Mouse (Mus musculus) limb, embryonic 12.5 days (tissue): ENCODE measurements around the gene Jdp2. TPM values are rescaled to one million over a fixed set of nuclear protein-coding genes. Genes with fewer than 3 reads are reported as not detected.

Experiments
- ATAC-seq: fragments of 200-750 bp; cut with Nextera tagmentation; 2 replicates; pipeline ENCODE4 v1.8.0; 2017; ENCODE audit warnings: low read depth, moderate TSS enrichment; ENCODE audit not compliant: insufficient number of reproducible peaks, insufficient read depth, low FRiP score, low TSS enrichment
- H3K27ac ChIP-seq: fragments of 300-500 bp; sonication (generic); 2 replicates; pipeline ENCODE4 v1.5.1; 2016; ENCODE audit warnings: mild to moderate bottlenecking, moderate library complexity
- H3K27me3 ChIP-seq: fragments of 300-500 bp; sonication (generic); 2 replicates; pipeline ENCODE4 v1.6.1; 2016; ENCODE audit warnings: mild to moderate bottlenecking, moderate library complexity
- H3K36me3 ChIP-seq: fragments of 300-500 bp; sonication (generic); 2 replicates; pipeline ENCODE4 v1.6.1; 2016; ENCODE audit warnings: mild to moderate bottlenecking, moderate library complexity
- H3K4me1 ChIP-seq: fragments of 300-500 bp; sonication (generic); replicated peaks from 2 replicates; pipeline ENCODE4 v1.6.1; 2016
- H3K4me2 ChIP-seq: fragments of 300-500 bp; sonication (generic); 2 replicates; pipeline ENCODE4 v1.6.1; 2016; ENCODE audit warnings: mild to moderate bottlenecking, moderate library complexity
- H3K4me3 ChIP-seq: fragments of 300-500 bp; sonication (generic); replicated peaks from 2 replicates; pipeline ENCODE4 v1.5.1; 2016; ENCODE audit warnings: mild to moderate bottlenecking
- H3K9ac ChIP-seq: fragments of 300-500 bp; sonication (generic); replicated peaks from 2 replicates; pipeline ENCODE4 v1.6.1; 2016; ENCODE audit warnings: mild to moderate bottlenecking, moderate library complexity
- H3K9me3 ChIP-seq: fragments of 300-500 bp; sonication (generic); 2 replicates; pipeline ENCODE4 v1.6.1; 2016; ENCODE audit warnings: mild to moderate bottlenecking, moderate library complexity
- whole genome bisulfite sequencing: fragments of 180-500 bp; shearing (Covaris S2); methylation state at CpG from one replicate; pipeline ENCODE4 v1.1.7; 2016; 5-methylcytosine and 5-hydroxymethylcytosine counted together
- polyA plus RNA-seq: library from polyadenylated mRNA; unstranded; fragments of >200 nt; fragmentation: Nextera tagmentation; extraction: Ambion mirVana; gene quantifications from 2 replicates; pipeline ENCODE4 v1.2.1, GENCODE M21; 2016

Gene Jdp2
- polyA plus RNA-seq, 1 experiment from 2014 or later: 0.87 TPM

- WGBS: 85% methylated on average over 8 of the region's 8 CpGs
- Histone ChIP-seq H3K4me2 (no peak overlapping the region), H3K27ac (no peak overlapping the region), H3K36me3 (no peaks in the 10 kb centered on the region), H3K27me3 (no peaks in the 10 kb centered on the region), H3K9ac (no peak overlapping the region), H3K4me1 (0 out of 2 replicates have a peak, but pooled peaks cover 7% of the 10 kb centered on the region), H3K4me3 (no peak overlapping the region), H3K9me3 (no peaks in the 10 kb centered on the region)
- ATAC-seq: no peak
These were observed 67.3 kb downstream of the Jdp2 start for GRCm38 (mm10) chr12:85666112-85666511.

DNA sequence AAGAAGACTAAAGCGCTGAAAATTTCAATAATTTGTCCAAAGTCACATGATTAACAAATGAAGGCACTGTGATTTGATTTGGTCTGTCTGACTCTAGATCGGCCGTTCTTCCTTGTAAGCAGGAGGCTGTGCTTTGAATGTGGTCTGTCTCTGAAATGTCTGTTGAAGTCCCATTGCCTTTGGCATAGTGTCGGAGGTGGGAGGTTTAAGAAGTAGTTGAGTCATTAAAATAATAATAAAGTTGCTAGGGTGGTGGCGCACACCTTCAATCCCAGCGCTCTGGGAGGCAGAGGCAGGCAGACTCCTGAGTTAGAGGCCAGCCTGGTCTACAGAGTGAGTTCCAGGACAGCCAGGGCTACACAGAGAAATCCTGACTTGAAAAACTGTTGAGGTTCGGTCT is 68.2 kb downstream of the Jdp2 start:
- 94% methylated on average over 7 of the region's 7 CpGs for WGBS
- no peak for ATAC-seq

DNA sequence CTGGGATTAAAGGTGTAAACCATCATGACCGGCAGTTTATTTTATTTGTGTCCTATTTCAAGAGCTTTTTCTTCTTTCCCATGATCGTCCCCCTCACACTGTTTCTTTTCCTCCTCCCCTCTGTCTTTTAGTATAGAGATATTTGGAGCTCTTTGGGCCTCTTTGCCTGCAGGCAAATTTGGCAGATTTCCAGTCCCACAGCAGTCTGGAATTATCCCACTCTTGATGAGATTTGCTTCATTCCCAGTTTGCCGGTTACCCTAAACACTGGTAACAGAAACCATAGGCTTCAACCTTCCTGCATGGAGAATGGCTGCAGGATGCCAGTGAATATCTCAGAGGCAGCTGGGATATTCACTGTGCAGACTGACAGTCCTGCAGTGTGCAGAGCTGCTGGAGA is 69.9 kb downstream of the Jdp2 start:
- no peak overlapping the region for H3K27ac ChIP-seq
- no peak for ATAC-seq

More for the DNA sequence above, 68.2 kb downstream of the Jdp2 start:
- Histone ChIP-seq H3K4me1 (0 out of 2 replicates have a peak, but pooled peaks cover 7% of the 10 kb centered on the region), H3K36me3 (no peaks in the 10 kb centered on the region), H3K9me3 (no peaks in the 10 kb centered on the region), H3K27ac (no peak overlapping the region), H3K4me2 (no peak overlapping the region), H3K4me3 (no peak overlapping the region), H3K9ac (no peak overlapping the region), H3K27me3 (no peaks in the 10 kb centered on the region)

DNA sequence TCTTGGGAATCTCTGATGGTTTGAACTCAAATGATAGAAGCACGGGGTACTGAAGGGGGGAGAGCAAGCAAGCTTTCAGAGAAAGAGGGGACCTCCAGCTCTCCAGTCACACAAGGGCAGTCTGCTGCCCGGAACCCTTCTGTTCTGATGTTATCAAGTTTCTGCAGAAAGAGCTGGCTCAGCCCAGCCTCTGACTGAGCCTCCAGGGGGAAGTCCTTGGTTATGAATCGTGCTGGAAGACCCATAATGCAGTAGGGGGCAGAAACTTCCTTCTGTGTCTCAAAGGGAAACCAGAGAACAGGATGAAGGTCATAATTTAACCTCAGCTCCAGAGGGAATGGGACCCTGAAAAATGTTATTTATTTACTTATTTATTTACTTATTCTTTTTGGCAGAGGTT is 71.3 kb downstream of the Jdp2 start:
- no peak overlapping the region for H3K4me2 ChIP-seq
- no peak for ATAC-seq
- no peaks in the 10 kb centered on the region for H3K36me3 ChIP-seq
- no peak overlapping the region for H3K9ac ChIP-seq
- H3K4me3 ChIP-seq: no peak overlapping the region
- no peaks in the 10 kb centered on the region for H3K9me3 ChIP-seq
- WGBS: 72% methylated on average over 3 of the region's 3 CpGs
- no peak overlapping the region for H3K27ac ChIP-seq
- 0 out of 2 replicates have a peak, but pooled peaks cover 7% of the 10 kb centered on the region for H3K4me1 ChIP-seq
- no peaks in the 10 kb centered on the region for H3K27me3 ChIP-seq

More for the DNA sequence above, 69.9 kb downstream of the Jdp2 start:
- Histone ChIP-seq H3K4me3 (no peak overlapping the region), H3K9me3 (no peaks in the 10 kb centered on the region), H3K36me3 (no peaks in the 10 kb centered on the region), H3K4me2 (no peak overlapping the region), H3K27me3 (no peaks in the 10 kb centered on the region), H3K4me1 (0 out of 2 replicates have a peak, but pooled peaks cover 7% of the 10 kb centered on the region), H3K9ac (no peak overlapping the region)
- WGBS: 58% methylated on average over 3 of the region's 3 CpGs

DNA sequence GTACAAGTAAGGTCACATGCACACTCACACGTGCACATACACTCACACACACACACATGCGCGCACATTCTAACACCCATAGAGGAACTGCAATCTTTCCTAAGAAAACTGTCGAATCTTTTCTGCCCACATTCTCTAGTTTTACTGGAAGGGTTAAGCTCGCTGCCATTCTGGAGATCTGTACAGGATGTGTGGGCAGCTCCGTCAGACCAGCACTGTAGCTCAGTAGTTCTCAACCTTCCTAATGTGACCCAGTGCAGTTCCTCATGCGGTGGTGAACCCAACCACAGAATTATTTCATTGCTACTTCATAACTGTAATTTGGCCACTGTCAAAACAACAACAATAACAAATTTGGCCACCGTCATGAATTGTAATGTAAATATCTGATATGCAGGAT is 75.1 kb downstream of the Jdp2 start:
- H3K4me1 ChIP-seq: 0 out of 2 replicates have a peak, but pooled peaks cover 1% of the 10 kb centered on the region
- H3K4me3 ChIP-seq: no peak overlapping the region
- H3K4me2 ChIP-seq: no peak overlapping the region
- no peaks in the 10 kb centered on the region for H3K36me3 ChIP-seq
- 0 out of 2 replicates have a peak, but pooled peaks cover 4% of the 10 kb centered on the region for H3K9me3 ChIP-seq
- H3K27me3 ChIP-seq: no peaks in the 10 kb centered on the region
- no peak for ATAC-seq
- H3K9ac ChIP-seq: no peak overlapping the region
- 88% methylated on average over 8 of the region's 8 CpGs for WGBS
- H3K27ac ChIP-seq: no peak overlapping the region

GRCm38 (mm10) chr12:85679117-85679516 is 80.3 kb downstream of the Jdp2 start:
- no peaks in the 10 kb centered on the region; the same call in 1 of the 2 replicates for H3K4me1 ChIP-seq
- 0 out of 2 replicates have a peak, but pooled peaks cover 4% of the 10 kb centered on the region for H3K9me3 ChIP-seq
- no peak for ATAC-seq
- 68% methylated on average over 5 of the region's 5 CpGs for WGBS
- no peaks in the 10 kb centered on the region for H3K27me3 ChIP-seq
- H3K9ac ChIP-seq: no peak overlapping the region
- H3K4me3 ChIP-seq: no peak overlapping the region
- H3K4me2 ChIP-seq: no peak overlapping the region
- H3K27ac ChIP-seq: no peak overlapping the region
- H3K36me3 ChIP-seq: no peaks in the 10 kb centered on the region

GRCm38 (mm10) chr12:85679808-85680207 is 81.0 kb downstream of the Jdp2 start:
- 75% methylated on average over 2 of the region's 2 CpGs for WGBS
- no peak overlapping the region for H3K4me3 ChIP-seq
- no peaks in the 10 kb centered on the region for H3K36me3 ChIP-seq
- H3K4me1 ChIP-seq: no peaks in the 10 kb centered on the region; the same call in 1 of the 2 replicates
- no peak for ATAC-seq
- no peak overlapping the region for H3K27ac ChIP-seq
- no peak overlapping the region for H3K9ac ChIP-seq
- H3K9me3 ChIP-seq: 0 out of 2 replicates have a peak, but pooled peaks cover 4% of the 10 kb centered on the region
- H3K4me2 ChIP-seq: no peak overlapping the region
- H3K27me3 ChIP-seq: no peaks in the 10 kb centered on the region

DNA sequence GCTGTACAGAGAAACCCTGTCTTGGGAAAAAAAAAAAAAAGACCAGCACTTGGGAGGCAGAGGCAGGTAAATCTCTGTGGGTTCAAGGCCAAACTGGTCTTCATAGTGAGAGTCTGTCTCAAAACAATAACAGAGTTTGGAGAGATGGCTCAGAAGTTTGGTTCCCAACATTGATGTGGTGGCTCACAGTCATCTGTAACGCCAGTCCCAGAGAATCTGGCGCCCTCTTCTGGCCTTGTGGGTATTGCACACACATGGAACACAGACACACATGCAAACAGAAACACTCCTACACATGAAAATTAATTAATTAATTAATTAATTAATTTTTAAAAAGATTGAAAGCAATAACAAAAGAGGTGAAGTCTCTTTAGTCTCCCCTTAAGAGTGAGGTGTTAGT is 83.5 kb downstream of the Jdp2 start:
- 43% methylated on average over 2 of the region's 2 CpGs for WGBS
- ATAC-seq: no peak
- Histone ChIP-seq H3K9me3 (0 out of 2 replicates have a peak, but pooled peaks cover 4% of the 10 kb centered on the region), H3K27me3 (no peaks in the 10 kb centered on the region), H3K9ac (no peak overlapping the region), H3K27ac (no peak overlapping the region), H3K4me1 (peaks cover 14% of the 10 kb centered on the region), H3K36me3 (no peaks in the 10 kb centered on the region), H3K4me3 (no peak overlapping the region), H3K4me2 (no peak overlapping the region)

- WGBS: 81% methylated on average over 16 of the region's 16 CpGs
- no peak for ATAC-seq
- peaks cover 14% of the 10 kb centered on the region for H3K4me1 ChIP-seq
- no peaks in the 10 kb centered on the region for H3K36me3 ChIP-seq
- H3K4me2 ChIP-seq: no peak overlapping the region
- no peak overlapping the region for H3K4me3 ChIP-seq
- H3K27ac ChIP-seq: no peak overlapping the region
- no peak overlapping the region for H3K9ac ChIP-seq
- peaks cover 14% of the 10 kb centered on the region; the same call in 1 of the 2 replicates for H3K27me3 ChIP-seq
- H3K9me3 ChIP-seq: no peaks in the 10 kb centered on the region
These were observed 85.8 kb downstream of the Jdp2 start for GRCm38 (mm10) chr12:85684411-85685275.

DNA sequence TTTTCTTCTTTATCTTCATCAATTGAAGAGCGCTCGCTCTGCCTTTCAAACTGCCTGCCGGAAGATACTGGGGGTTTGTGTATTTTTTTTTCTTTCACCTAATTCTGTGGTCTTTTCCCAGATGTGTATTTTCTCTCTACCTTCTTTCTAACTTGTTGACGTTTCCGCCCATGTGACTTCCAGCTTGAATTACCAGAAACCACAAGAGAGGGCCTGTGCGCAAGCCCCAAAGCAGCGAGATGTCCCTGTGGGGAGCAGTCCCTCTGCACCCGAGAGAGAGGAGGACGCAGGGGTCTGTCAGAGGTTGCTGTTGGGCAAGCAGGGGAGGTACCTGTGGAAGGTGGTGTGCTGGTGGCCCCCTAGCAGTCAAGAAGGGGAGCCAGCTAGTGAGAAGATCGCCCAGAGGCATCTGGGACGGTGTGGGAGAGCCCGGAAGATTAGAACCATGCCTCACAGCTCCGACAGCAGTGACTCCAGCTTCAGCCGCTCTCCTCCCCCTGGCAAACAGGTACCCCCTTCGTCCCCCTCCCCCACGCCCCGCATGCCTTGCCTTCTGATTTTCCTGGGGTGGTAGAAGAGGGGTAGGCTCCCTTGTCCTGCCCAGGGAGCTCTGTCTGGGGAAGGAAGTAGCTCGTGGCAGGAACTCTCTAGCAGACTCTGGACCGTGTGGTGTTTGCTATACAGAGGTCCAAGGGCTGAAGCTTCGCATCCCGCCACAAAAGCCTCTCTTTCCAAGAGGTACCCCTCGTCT is 87.8 kb downstream of the Jdp2 start, which contains the start of gene Batf:
Batf (plus strand) TSS at position 204 of the 751 bp plus-strand sequence.
- Histone ChIP-seq H3K4me3 (peak within 1 kb of the TSS; percentile 11), H3K9me3 (no peaks in the 10 kb centered on the region), H3K27ac (no peak within 1 kb of the TSS), H3K4me2 (peak within 1 kb of the TSS; percentile 42), H3K27me3 (peaks cover 14% of the 10 kb centered on the region; the same call in 1 of the 2 replicates), H3K4me1 (peaks cover 14% of the 10 kb centered on the region), H3K9ac (no peak within 1 kb of the TSS), H3K36me3 (no peaks in the 10 kb centered on the region)
- WGBS: 32% methylated on average over 21 of the region's 22 CpGs
- no peak for ATAC-seq

DNA sequence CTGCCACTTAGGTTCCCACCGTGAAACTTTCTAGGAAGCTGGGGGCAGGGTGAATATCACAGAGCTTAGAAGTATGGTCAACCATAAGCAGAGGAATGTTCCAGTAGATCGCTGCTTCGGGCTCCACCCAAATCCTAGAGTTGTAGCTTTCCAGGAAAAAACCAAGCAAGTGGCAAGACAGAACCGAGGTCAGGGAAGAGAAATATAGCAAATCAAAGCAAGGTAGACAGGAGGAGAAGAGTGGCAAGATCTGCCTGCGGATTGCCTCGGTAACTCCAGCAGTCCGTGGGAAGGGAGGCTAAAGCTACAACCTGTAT is 88.3 kb downstream of the Jdp2 start:
- Histone ChIP-seq H3K36me3 (no peaks in the 10 kb centered on the region), H3K27ac (no peak overlapping the region), H3K27me3 (peaks cover 14% of the 10 kb centered on the region; the same call in 1 of the 2 replicates), H3K4me1 (peaks cover 14% of the 10 kb centered on the region), H3K4me3 (no peak overlapping the region), H3K9ac (no peak overlapping the region), H3K9me3 (no peaks in the 10 kb centered on the region), H3K4me2 (peak overlapping the region; percentile 42; the same call in 1 of the 2 replicates)
- WGBS: 79% methylated on average over 7 of the region's 7 CpGs
- ATAC-seq: no peak
